Mouse (Mus musculus): Measurements from ENCODE around the gene Usp6nl. TPM values are rescaled to one million over a fixed set of nuclear protein-coding genes. Genes with fewer than 3 reads are reported as not detected.
A peak's percentile ranks its signal among the peaks of the same experiment; 100 is the strongest.

Gene Usp6nl
- total RNA-seq (2017): 14.2 and 24.0 TPM in 2 replicates

- peak; percentile 79 for ATAC-seq (replicated peaks; ENCODE audit: low read depth, poor library complexity, severe bottlenecking)
Measured at GRCm38 (mm10) chr2:6322376-6322901, at the start of gene Usp6nl. Gene Usp6nl, plus strand, starts transcription at chr2:6322667.

- ATAC-seq (replicated peaks; ENCODE audit: low read depth, poor library complexity, severe bottlenecking): peak; percentile 92
Measured at GRCm38 (mm10) chr2:6273392-6273845, 49.0 kb upstream of the Usp6nl start.

GRCm38 (mm10) chr2:6278813-6279530, 43.5 kb upstream of the Usp6nl start:
- peak; percentile 92 for ATAC-seq (replicated peaks; ENCODE audit: low read depth, poor library complexity, severe bottlenecking)

- ATAC-seq (replicated peaks; ENCODE audit: low read depth, poor library complexity, severe bottlenecking): no peak
Measured at GRCm38 (mm10) chr2:6279614-6280301, 42.7 kb upstream of the Usp6nl start.

GRCm38 (mm10) chr2:6283569-6283968, 38.9 kb upstream of the Usp6nl start:
- ATAC-seq (replicated peaks; ENCODE audit: low read depth, poor library complexity, severe bottlenecking): no peak

- peak; percentile 54 for ATAC-seq (replicated peaks; ENCODE audit: low read depth, poor library complexity, severe bottlenecking)
Measured at GRCm38 (mm10) chr2:6284784-6285183, 37.7 kb upstream of the Usp6nl start.

GRCm38 (mm10) chr2:6285794-6286193, 36.7 kb upstream of the Usp6nl start:
- peak; percentile 92 for ATAC-seq (replicated peaks; ENCODE audit: low read depth, poor library complexity, severe bottlenecking)

- ATAC-seq (replicated peaks; ENCODE audit: low read depth, poor library complexity, severe bottlenecking): no peak
Measured at GRCm38 (mm10) chr2:6293825-6294444, 28.5 kb upstream of the Usp6nl start.

- ATAC-seq (replicated peaks; ENCODE audit: low read depth, poor library complexity, severe bottlenecking): peak; percentile 32
Measured at GRCm38 (mm10) chr2:6294993-6295628, 27.4 kb upstream of the Usp6nl start.

GRCm38 (mm10) chr2:6304768-6305167, 17.7 kb upstream of the Usp6nl start:
- ATAC-seq (replicated peaks; ENCODE audit: low read depth, poor library complexity, severe bottlenecking): no peak

- no peak for ATAC-seq (replicated peaks; ENCODE audit: low read depth, poor library complexity, severe bottlenecking)
Measured at GRCm38 (mm10) chr2:6306861-6307260, 15.6 kb upstream of the Usp6nl start.

GRCm38 (mm10) chr2:6309373-6309821, 13.1 kb upstream of the Usp6nl start:
- peak; percentile 85 for ATAC-seq (replicated peaks; ENCODE audit: low read depth, poor library complexity, severe bottlenecking)

- no peak for ATAC-seq (replicated peaks; ENCODE audit: low read depth, poor library complexity, severe bottlenecking)
Measured at GRCm38 (mm10) chr2:6312764-6313163, 9.7 kb upstream of the Usp6nl start.

- ATAC-seq (replicated peaks; ENCODE audit: low read depth, poor library complexity, severe bottlenecking): no peak
Measured at GRCm38 (mm10) chr2:6313733-6314132, 8.7 kb upstream of the Usp6nl start.

- no peak for ATAC-seq (replicated peaks; ENCODE audit: low read depth, poor library complexity, severe bottlenecking)
Measured at GRCm38 (mm10) chr2:6320153-6320552, 2.3 kb upstream of the Usp6nl start.

GRCm38 (mm10) chr2:6321769-6322375, 595 bp upstream of the Usp6nl start:
- no peak for ATAC-seq (replicated peaks; ENCODE audit: low read depth, poor library complexity, severe bottlenecking)

- peak; percentile 49; the same call in 1 of the 2 replicates for ATAC-seq (replicated peaks; ENCODE audit: low read depth, poor library complexity, severe bottlenecking)
Measured at GRCm38 (mm10) chr2:6322938-6323521, 563 bp downstream of the Usp6nl start.

- ATAC-seq (replicated peaks; ENCODE audit: low read depth, poor library complexity, severe bottlenecking): no peak
Measured at GRCm38 (mm10) chr2:6325646-6326045, 3.2 kb downstream of the Usp6nl start.

GRCm38 (mm10) chr2:6328927-6329326, 6.5 kb downstream of the Usp6nl start:
- ATAC-seq (replicated peaks; ENCODE audit: low read depth, poor library complexity, severe bottlenecking): no peak
